8 mouse cellular contexts compared by ENCODE assay signal in genomic region chr7:143295356-143296000, GRCm38 (mm10).
DNase-seq lines count a peak whose midpoint lies in the region; ATAC-seq and TF ChIP-seq lines count a peak whose summit lies in the region.

No protein-coding gene starts in this region.

- ATAC-seq in forebrain, embryonic 12.5 days (ENCODE audit: low FRiP score) = no peak
- ATAC-seq in limb, embryonic 15.5 days (ENCODE audit: insufficient number of reproducible peaks, low FRiP score, low TSS enrichment, low read depth) = no peak
- ATAC-seq in midbrain, embryonic 14.5 days (ENCODE audit: low FRiP score, low TSS enrichment) = no peak

- peak; percentile 56 to 83 for DNase-seq in adrenal gland, adult (ENCODE audit: inconsistent age in 2 of 2, low spot score in 1 of 2)
- DNase-seq in adrenal gland, adult 8-10 months = no peak
- peak; percentile 65 for DNase-seq in brain, embryonic 14.5 days (ENCODE audit: low read depth)
- peak; percentile 68 for DNase-seq in induced T-regulatory cell, adult 2 months (ENCODE audit: low read depth)
- DNase-seq in midbrain, embryonic 14.5 days = peak; percentile 73
- peak; percentile 46 for DNase-seq in splenic B cell, adult 2 months (ENCODE audit: low read depth, low spot score)

- TF ChIP-seq CTCF in brain, embryonic 14.5 days (IDR thresholded peaks at IDR 0.05; ENCODE audit: borderline replicate concordance, extremely low read depth, insufficient read depth, insufficient read length) = no peak

- no peaks in the 10 kb centered on the region for H3K36me3 ChIP-seq in forebrain, embryonic 12.5 days (replicated peaks)
- H3K36me3 ChIP-seq in limb, embryonic 15.5 days = no peaks in the 10 kb centered on the region
- no peaks in the 10 kb centered on the region for H3K36me3 ChIP-seq in midbrain, embryonic 14.5 days (ENCODE audit: control insufficient read depth, insufficient read depth, low read length)
- H3K36me3 ChIP-seq in splenic B cell, adult 2 months (ENCODE audit: control insufficient read depth, insufficient read depth, low read length, poor library complexity, severe bottlenecking) = 0 out of 2 replicates have a peak, but pooled peaks cover 1% of the 10 kb centered on the region

- peaks cover 15% of the 10 kb centered on the region for H3K4me1 ChIP-seq in forebrain, embryonic 12.5 days
- peaks cover 39% of the 10 kb centered on the region for H3K4me1 ChIP-seq in limb, embryonic 15.5 days
- H3K4me1 ChIP-seq in midbrain, embryonic 14.5 days (ENCODE audit: control insufficient read depth, insufficient read depth, low read length) = peaks cover 15% of the 10 kb centered on the region

- TF ChIP-seq POLR2A in brain, embryonic 14.5 days (IDR thresholded peaks at IDR 0.05; ENCODE audit: borderline replicate concordance, extremely low read depth, insufficient read depth, insufficient read length, poor library complexity, severe bottlenecking) = no peak

- H3K9me3 ChIP-seq in forebrain, embryonic 12.5 days = peaks cover 17% of the 10 kb centered on the region
- no peaks in the 10 kb centered on the region for H3K9me3 ChIP-seq in limb, embryonic 15.5 days
- no peaks in the 10 kb centered on the region for H3K9me3 ChIP-seq in midbrain, embryonic 14.5 days (ENCODE audit: control insufficient read depth, low read length)

- WGBS in forebrain, embryonic 12.5 days = 54% methylated on average over 47 of the region's 47 CpGs
- WGBS in limb, embryonic 15.5 days = 50% methylated on average over 47 of the region's 47 CpGs
- 39% methylated on average over 47 of the region's 47 CpGs for WGBS in midbrain, embryonic 14.5 days

- peaks cover 19% of the 10 kb centered on the region for H3K27me3 ChIP-seq in forebrain, embryonic 12.5 days
- no peaks in the 10 kb centered on the region for H3K27me3 ChIP-seq in limb, embryonic 15.5 days
- H3K27me3 ChIP-seq in midbrain, embryonic 14.5 days (ENCODE audit: control insufficient read depth, insufficient read depth, low read length) = no peaks in the 10 kb centered on the region
- H3K27me3 ChIP-seq in splenic B cell, adult 2 months (ENCODE audit: control insufficient read depth, insufficient read depth, low read length, poor library complexity, severe bottlenecking) = no peaks in the 10 kb centered on the region

- H3K27ac ChIP-seq in forebrain, embryonic 12.5 days = peak overlapping the region; percentile 53; the same call in 1 of the 2 replicates
- H3K27ac ChIP-seq in limb, embryonic 15.5 days = peak overlapping the region; percentile 81
- peak overlapping the region; percentile 77 for H3K27ac ChIP-seq in midbrain, embryonic 14.5 days (replicated peaks; ENCODE audit: low read depth, low read length)

- H3K4me3 ChIP-seq in forebrain, embryonic 12.5 days (replicated peaks) = peak overlapping the region; percentile 55
- peak overlapping the region; percentile 49 for H3K4me3 ChIP-seq in limb, embryonic 15.5 days
- peak overlapping the region; percentile 56 for H3K4me3 ChIP-seq in midbrain, embryonic 14.5 days (replicated peaks; ENCODE audit: low read depth, low read length)

- peak overlapping the region; percentile 65 for H3K9ac ChIP-seq in forebrain, embryonic 12.5 days
- H3K9ac ChIP-seq in limb, embryonic 15.5 days = peak overlapping the region; percentile 48
- peak overlapping the region; percentile 68 for H3K9ac ChIP-seq in midbrain, embryonic 14.5 days (replicated peaks; ENCODE audit: low read length)

- H3K4me2 ChIP-seq in forebrain, embryonic 12.5 days = peak overlapping the region; percentile 57
- peak overlapping the region; percentile 39 for H3K4me2 ChIP-seq in limb, embryonic 15.5 days
- H3K4me2 ChIP-seq in midbrain, embryonic 14.5 days (ENCODE audit: low read length) = peak overlapping the region; percentile 58
